8 mouse cellular contexts compared by ENCODE assay signal in genomic region chr5:52476292-52476701, GRCm38 (mm10). TPM values are rescaled to one million over a fixed set of nuclear protein-coding genes. Genes with fewer than 3 reads are reported as not detected.
DNase-seq lines count a peak whose midpoint lies in the region; ATAC-seq lines count a peak whose summit lies in the region.

No protein-coding gene starts in this region.

- H3K36me3 ChIP-seq in intestine, embryonic 16.5 days (ENCODE audit: control insufficient read depth, insufficient read depth, low read length) = no peaks in the 10 kb centered on the region

- H3K4me1 ChIP-seq in intestine, embryonic 16.5 days (ENCODE audit: control insufficient read depth, insufficient read depth, low read length) = peaks cover 6% of the 10 kb centered on the region; the same call in 1 of the 2 replicates

- intact Hi-C loops in left cerebral cortex, postnatal 14 days (cut with DNase I) = no loop called here

- peak overlapping the region; percentile 51 for H3K4me3 ChIP-seq in intestine, embryonic 16.5 days (ENCODE audit: low read length)

- peak overlapping the region; percentile 81 for H3K27ac ChIP-seq in intestine, embryonic 16.5 days (ENCODE audit: low read length)

- WGBS in intestine, embryonic 16.5 days = under 1% methylated on average over 23 of the region's 23 CpGs

- H3K9ac ChIP-seq in intestine, embryonic 16.5 days (ENCODE audit: low read depth, low read length) = peak overlapping the region; percentile 74

- ATAC-seq in intestine, embryonic 16.5 days = peak; percentile 97
- ATAC-seq in megakaryocyte progenitor cell, adult 5-6 weeks (replicated peaks; ENCODE audit: poor library complexity) = peak; percentile 96

- peaks cover 4% of the 10 kb centered on the region; the same call in 1 of the 2 replicates for H3K9me3 ChIP-seq in intestine, embryonic 16.5 days (ENCODE audit: control insufficient read depth, low read length)

- H3K4me2 ChIP-seq in intestine, embryonic 16.5 days (ENCODE audit: low read depth, low read length) = peak overlapping the region; percentile 81

- DNase-seq in adrenal gland, postnatal 10 days = peak; percentile 89
- DNase-seq in embryo, embryonic 11.5 days (ENCODE audit: low read depth, low spot score) = peak; percentile 46
- DNase-seq in gastrocnemius, postnatal 4 days (ENCODE audit: low spot score in 2 of 2) = peak; percentile 65 to 83
- peak; percentile 65 to 74 for DNase-seq in left cerebral cortex, postnatal 14 days (ENCODE audit: low spot score in 2 of 2)
- peak; percentile 79 for DNase-seq in right cerebral cortex, postnatal 25 days
- DNase-seq in urinary bladder, postnatal 25 days (ENCODE audit: low spot score) = peak; percentile 73

- no peaks in the 10 kb centered on the region for H3K27me3 ChIP-seq in intestine, embryonic 16.5 days (replicated peaks; ENCODE audit: control insufficient read depth, insufficient read depth, low read length)

RNA-seq across cellular contexts. Expression of gene Ccdc149, which starts 5.0 kb away (rescaled TPM):
- 1 to 10 TPM; 5.4 to 5.9 TPM for total RNA-seq in adrenal gland, postnatal 10 days (2021)
- 1 to 10 TPM; 4.4 to 4.6 TPM for total RNA-seq in gastrocnemius, postnatal 4 days (2021)
- 2.8 and 3.2 TPM in 2 replicates for polyA plus RNA-seq in intestine, embryonic 16.5 days (2015; fragmentation: Nextera tagmentation; extraction: Ambion mirVana)
- total RNA-seq in left cerebral cortex, postnatal 14 days (2021) = 10 to 100 TPM; 38.9 to 43.3 TPM
- 1.9 and 2.9 TPM in 2 replicates for total RNA-seq in megakaryocyte progenitor cell, adult 5-6 weeks (2015)
- total RNA-seq in megakaryocyte progenitor cell, adult 5-6 weeks (2017) = 3.1 and 3.7 TPM in 2 replicates

Comparison
In these comparisons a context has a peak if more than half of its experiments do, and no peak if none do; other contexts are left out.
1. Peak in every context shown above with its lines: DNase-seq, ATAC-seq, H3K4me3 ChIP-seq and H3K27ac ChIP-seq.
2. RNA of gene Ccdc149, which starts 5.0 kb away (total RNA-seq): 38.9 to 43.3 TPM in left cerebral cortex, postnatal 14 days; 5.4 to 5.9 TPM in adrenal gland, postnatal 10 days, 4.4 to 4.6 TPM in gastrocnemius, postnatal 4 days and 1.9 to 3.7 TPM in megakaryocyte progenitor cell, adult 5-6 weeks; every median in the first group is over 4 times any median in the second.